Mouse (Mus musculus) embryonic facial prominence, embryonic 14.5 days (tissue): ENCODE measurements around the gene Dph6. TPM values are rescaled to one million over a fixed set of nuclear protein-coding genes. Genes with fewer than 3 reads are reported as not detected.

Source experiments
- ATAC-seq: fragments of 200-750 bp; cut with Nextera tagmentation; 2 replicates; pipeline ENCODE4 v1.8.0; 2017; ENCODE audit warnings: low read depth, moderate number of reproducible peaks, moderate TSS enrichment
- DNase-seq: peaks from one replicate; pipeline ENCODE4 v3.0.0-alpha.2; 2015; ENCODE audit warnings: low spot score
- H3K27ac ChIP-seq: fragments of 300-500 bp; sonication (generic); replicated peaks from 2 replicates; pipeline ENCODE4 v1.5.1; 2014; ENCODE audit warnings: low read depth, mild to moderate bottlenecking, low read length, moderate library complexity
- H3K27me3 ChIP-seq: fragments of 300-500 bp; sonication (generic); replicated peaks from 2 replicates; pipeline ENCODE4 v1.6.1; 2014; ENCODE audit warnings: low read length; ENCODE audit not compliant: control insufficient read depth, insufficient read depth
- H3K36me3 ChIP-seq: fragments of 300-500 bp; sonication (generic); 2 replicates; pipeline ENCODE4 v1.6.1; 2014; ENCODE audit warnings: low read length, mixed read lengths; ENCODE audit not compliant: control insufficient read depth, insufficient read depth
- H3K4me1 ChIP-seq: fragments of 300-500 bp; sonication (generic); 2 replicates; pipeline ENCODE4 v1.6.1; 2014; ENCODE audit warnings: antibody characterized with exemption, low read length; ENCODE audit not compliant: control insufficient read depth, insufficient read depth
- H3K4me2 ChIP-seq: fragments of 300-500 bp; sonication (generic); 2 replicates; pipeline ENCODE4 v1.6.1; 2014; ENCODE audit warnings: low read depth, mild to moderate bottlenecking, low read length, moderate library complexity, mixed read lengths
- H3K4me3 ChIP-seq: fragments of 300-500 bp; sonication (generic); 2 replicates; pipeline ENCODE4 v1.5.1; 2014; ENCODE audit warnings: low read depth, mild to moderate bottlenecking, low read length
- H3K9ac ChIP-seq: fragments of 300-500 bp; sonication (generic); 2 replicates; pipeline ENCODE4 v1.6.1; 2014; ENCODE audit warnings: low read depth, mild to moderate bottlenecking, low read length, moderate library complexity, mixed read lengths
- H3K9me3 ChIP-seq: fragments of 300-500 bp; sonication (generic); 2 replicates; pipeline ENCODE4 v1.6.1; 2016; ENCODE audit warnings: low read length; ENCODE audit not compliant: control insufficient read depth
- WGBS: fragments of 180-500 bp; shearing (Covaris S2); extraction: QIAGEN DNeasy Blood & Tissue Kit; methylation state at CpG from one replicate; pipeline ENCODE4 v1.1.7; 2014; 5-methylcytosine and 5-hydroxymethylcytosine counted together
- polyA plus RNA-seq: library from polyadenylated mRNA; unstranded; fragments of >200 nt; fragmentation: Nextera tagmentation; extraction: Ambion mirVana; gene quantifications from 2 replicates; pipeline ENCODE4 v1.2.1, GENCODE M21; 2014

Dph6 gene
- 18.5 and 21.0 TPM in 2 replicates for polyA plus RNA-seq

GRCm38 (mm10) chr2:114654365-114655239 lies at the start of gene Dph6:
TSS of gene Dph6 (minus strand) at chr2:114654964.
- Histone ChIP-seq H3K27me3 (no peaks in the 10 kb centered on the region), H3K4me2 (peak within 1 kb of the TSS; percentile 53), H3K4me3 (peak within 1 kb of the TSS; percentile 54), H3K9ac (peak within 1 kb of the TSS; percentile 77), H3K27ac (peak within 1 kb of the TSS; percentile 92), H3K36me3 (no peaks in the 10 kb centered on the region), H3K9me3 (no peaks in the 10 kb centered on the region), H3K4me1 (peaks cover 7% of the 10 kb centered on the region)
- ATAC-seq (peak; percentile 98), DNase-seq (peak; percentile 94)
- 0% methylated on average over 37 of the region's 45 CpGs for WGBS

- H3K27me3 ChIP-seq: no peaks in the 10 kb centered on the region
- no peaks in the 10 kb centered on the region for H3K36me3 ChIP-seq
- H3K4me2 ChIP-seq: no peak overlapping the region
- H3K9ac ChIP-seq: no peak overlapping the region
- WGBS: 47% methylated on average over 2 of the region's 2 CpGs
- no peaks in the 10 kb centered on the region for H3K4me1 ChIP-seq
- ATAC-seq (peak; percentile 67; the same call in 1 of the 2 replicates), DNase-seq (peak; percentile 70)
- H3K27ac ChIP-seq: no peak overlapping the region; the same call in 1 of the 2 replicates
- H3K4me3 ChIP-seq: no peak overlapping the region
- H3K9me3 ChIP-seq: no peaks in the 10 kb centered on the region
These were observed 46.4 kb upstream of the Dph6 start for GRCm38 (mm10) chr2:114700966-114701685.

GRCm38 (mm10) chr2:114691607-114692006 lies 36.8 kb upstream of the Dph6 start:
- DNase-seq (no peak), ATAC-seq (no peak)
- Histone ChIP-seq H3K9ac (no peak overlapping the region), H3K27ac (no peak overlapping the region), H3K36me3 (no peaks in the 10 kb centered on the region), H3K4me3 (no peak overlapping the region), H3K9me3 (no peaks in the 10 kb centered on the region), H3K4me2 (no peak overlapping the region), H3K4me1 (no peaks in the 10 kb centered on the region), H3K27me3 (no peaks in the 10 kb centered on the region)
- 69% methylated on average over 2 of the region's 2 CpGs for WGBS

- Histone ChIP-seq H3K36me3 (no peaks in the 10 kb centered on the region), H3K9me3 (no peaks in the 10 kb centered on the region), H3K27ac (no peak overlapping the region), H3K4me1 (no peaks in the 10 kb centered on the region), H3K27me3 (no peaks in the 10 kb centered on the region), H3K4me3 (no peak overlapping the region), H3K9ac (no peak overlapping the region), H3K4me2 (no peak overlapping the region)
- no peak for ATAC-seq
- 100% methylated on average over 1 of the region's 1 CpGs for WGBS
- DNase-seq: no peak
These were observed 32.7 kb upstream of the Dph6 start for GRCm38 (mm10) chr2:114687483-114687882.

GRCm38 (mm10) chr2:114687081-114687480 lies 32.3 kb upstream of the Dph6 start:
- 90% methylated on average over 4 of the region's 4 CpGs for WGBS

GRCm38 (mm10) chr2:114673831-114674230 lies 19.1 kb upstream of the Dph6 start:
- 83% methylated on average over 1 of the region's 1 CpGs for WGBS
- no peak for ATAC-seq
- H3K27ac ChIP-seq: no peak overlapping the region

More at GRCm38 (mm10) chr2:114687081-114687480, 32.3 kb upstream of the Dph6 start:
- Histone ChIP-seq H3K4me2 (no peak overlapping the region), H3K27ac (no peak overlapping the region), H3K4me3 (no peak overlapping the region), H3K9me3 (no peaks in the 10 kb centered on the region), H3K36me3 (no peaks in the 10 kb centered on the region), H3K4me1 (no peaks in the 10 kb centered on the region), H3K9ac (no peak overlapping the region), H3K27me3 (no peaks in the 10 kb centered on the region)
- ATAC-seq (no peak), DNase-seq (no peak)

GRCm38 (mm10) chr2:114670983-114671382 lies 16.2 kb upstream of the Dph6 start:
- H3K4me3 ChIP-seq: no peak overlapping the region
- no peak overlapping the region for H3K9ac ChIP-seq
- no peak for ATAC-seq
- DNase-seq: no peak
- H3K27me3 ChIP-seq: no peaks in the 10 kb centered on the region
- no peak overlapping the region for H3K4me2 ChIP-seq
- H3K36me3 ChIP-seq: no peaks in the 10 kb centered on the region
- H3K9me3 ChIP-seq: no peaks in the 10 kb centered on the region
- H3K27ac ChIP-seq: no peak overlapping the region
- H3K4me1 ChIP-seq: no peaks in the 10 kb centered on the region
- 83% methylated on average over 3 of the region's 3 CpGs for WGBS

More at GRCm38 (mm10) chr2:114673831-114674230, 19.1 kb upstream of the Dph6 start:
- no peak overlapping the region for H3K9ac ChIP-seq
- DNase-seq: no peak
- no peaks in the 10 kb centered on the region for H3K4me1 ChIP-seq
- no peak overlapping the region for H3K4me3 ChIP-seq
- H3K4me2 ChIP-seq: no peak overlapping the region
- no peaks in the 10 kb centered on the region for H3K36me3 ChIP-seq
- no peaks in the 10 kb centered on the region for H3K27me3 ChIP-seq
- no peaks in the 10 kb centered on the region for H3K9me3 ChIP-seq

- ATAC-seq (no peak), DNase-seq (no peak)
- Histone ChIP-seq H3K27me3 (no peaks in the 10 kb centered on the region), H3K4me3 (no peak overlapping the region), H3K4me2 (no peak overlapping the region), H3K9me3 (no peaks in the 10 kb centered on the region), H3K36me3 (no peaks in the 10 kb centered on the region), H3K27ac (no peak overlapping the region), H3K9ac (no peak overlapping the region), H3K4me1 (peaks cover 3% of the 10 kb centered on the region)
- 74% methylated on average over 2 of the region's 2 CpGs for WGBS
These were observed 4.2 kb upstream of the Dph6 start for GRCm38 (mm10) chr2:114658954-114659353.
